Mouse (Mus musculus) kidney, adult 9 months (tissue): ENCODE results near the gene Sulf2.

Experiments
- DNase-seq: peaks from one replicate; pipeline ENCODE4 v3.0.0; 2022

The Sulf2 gene

DNA sequence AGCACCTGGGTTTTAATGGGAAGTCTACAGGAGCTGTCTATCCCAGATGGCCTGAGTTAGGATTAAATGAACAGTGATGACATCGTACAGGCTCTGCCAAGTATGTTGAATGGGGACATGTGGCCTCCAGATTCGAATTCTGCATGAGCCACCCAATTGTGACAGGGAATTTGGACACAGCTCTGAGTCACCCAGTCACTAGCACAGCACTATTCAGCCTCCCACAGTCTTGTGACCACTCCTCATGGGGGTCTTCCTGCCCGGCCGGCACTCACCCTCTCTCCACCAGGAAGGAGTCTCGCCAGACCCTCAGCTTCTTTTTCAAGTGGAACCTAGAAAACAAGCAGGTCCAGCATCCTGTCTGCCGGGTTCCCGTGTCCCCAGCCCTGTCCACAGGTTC, 71.4 kb downstream of the Sulf2 start:
- DNase-seq = no peak

GRCm38 (mm10) chr2:166083542-166084031, 71.9 kb downstream of the Sulf2 start:
- DNase-seq = no peak

- no peak for DNase-seq
Measured at GRCm38 (mm10) chr2:166082661-166083060, 72.8 kb downstream of the Sulf2 start.

DNA sequence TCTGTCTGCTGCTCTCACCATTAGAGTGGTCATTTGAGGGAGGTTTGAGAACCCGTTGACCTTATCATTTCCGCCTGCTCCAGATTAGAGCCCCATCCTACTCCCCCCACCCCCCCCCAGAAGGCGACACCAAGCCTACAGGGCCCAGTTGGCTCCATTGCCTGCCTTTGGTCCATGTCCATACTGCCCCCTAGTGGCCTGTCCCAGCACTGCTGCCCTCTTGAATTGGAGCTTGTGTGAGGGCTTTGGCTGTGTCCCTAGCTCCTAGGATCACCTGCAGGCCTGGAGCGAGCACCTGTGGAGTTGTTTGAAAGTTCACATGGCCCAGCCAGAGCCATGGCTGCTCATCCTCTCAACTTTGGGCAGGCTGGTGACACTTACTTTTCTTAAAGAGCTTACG, 73.3 kb downstream of the Sulf2 start:
- DNase-seq = peak; percentile 88

- DNase-seq = peak; percentile 61
Measured at GRCm38 (mm10) chr2:166080967-166081750, 74.3 kb downstream of the Sulf2 start.

GRCm38 (mm10) chr2:166079961-166080885, 75.2 kb downstream of the Sulf2 start:
- peak; percentile 65 for DNase-seq

- no peak for DNase-seq
Measured at GRCm38 (mm10) chr2:166079231-166079630, 76.2 kb downstream of the Sulf2 start.

- DNase-seq = no peak
Measured at GRCm38 (mm10) chr2:166077371-166077770, 78.1 kb downstream of the Sulf2 start.

- DNase-seq = no peak
Measured at GRCm38 (mm10) chr2:166074322-166074721, 81.1 kb downstream of the Sulf2 start.

- DNase-seq = no peak
Measured at GRCm38 (mm10) chr2:166073082-166073481, 82.4 kb downstream of the Sulf2 start.

DNA sequence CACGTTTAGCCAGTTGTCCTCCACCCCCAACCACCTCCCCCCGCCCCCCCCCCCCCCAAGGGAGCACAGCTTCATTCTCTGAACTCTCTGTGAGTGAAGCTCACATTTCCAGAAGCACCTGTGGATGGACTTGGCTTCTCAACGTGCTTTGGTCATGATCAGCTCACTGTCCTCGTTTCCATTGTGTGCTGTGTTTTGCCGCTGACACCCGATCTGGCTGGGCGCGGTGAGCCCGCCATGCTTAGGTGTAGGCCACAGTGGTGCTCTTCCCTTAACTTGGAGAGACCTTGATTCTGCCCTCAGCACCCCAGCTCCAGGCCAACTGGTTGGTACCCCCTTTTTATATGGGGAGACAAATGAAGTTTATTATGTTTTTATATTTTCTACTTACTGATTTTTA, 83.6 kb downstream of the Sulf2 start:
- no peak for DNase-seq

DNA sequence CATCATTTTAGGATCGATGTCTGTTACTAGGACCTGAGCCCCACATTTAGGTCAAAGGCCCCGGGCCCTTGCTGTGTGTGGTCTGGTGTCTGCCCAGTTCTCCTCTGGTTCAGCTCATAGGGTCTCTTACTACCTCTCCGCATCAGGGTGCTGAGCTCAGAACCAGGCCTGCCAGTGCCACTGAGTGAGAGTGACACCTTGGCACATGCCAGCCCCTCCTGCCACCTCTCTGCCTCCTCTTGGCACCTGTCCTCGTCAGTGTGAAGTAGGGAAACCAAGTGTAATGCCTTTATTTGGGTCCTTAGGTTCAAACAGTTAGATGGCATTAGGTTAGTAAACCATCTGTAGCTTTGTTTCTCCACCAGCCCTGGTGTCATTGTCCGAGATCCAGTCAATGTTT, 84.0 kb downstream of the Sulf2 start:
- DNase-seq = no peak

GRCm38 (mm10) chr2:166069738-166070137, 85.7 kb downstream of the Sulf2 start:
- no peak for DNase-seq

DNA sequence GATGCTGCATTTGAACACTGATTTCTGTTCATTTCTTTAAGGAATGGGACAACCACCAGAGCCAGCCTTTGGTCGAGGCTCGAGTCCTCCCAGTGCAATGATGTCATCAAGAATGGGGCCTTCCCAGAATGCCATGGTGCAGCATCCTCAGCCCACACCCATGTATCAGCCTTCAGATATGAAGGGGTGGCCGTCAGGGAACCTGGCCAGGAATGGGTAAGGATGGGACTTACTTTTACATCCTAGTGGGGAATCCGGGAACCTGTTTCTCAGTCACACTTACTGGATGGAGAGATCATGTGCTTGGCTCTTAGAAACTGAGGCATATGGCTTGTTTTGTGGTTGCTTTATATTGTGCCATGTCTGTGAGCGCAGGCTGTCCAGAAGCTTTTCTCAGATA, 86.3 kb downstream of the Sulf2 start:
- DNase-seq = no peak

GRCm38 (mm10) chr2:166068261-166068660, 87.2 kb downstream of the Sulf2 start:
- DNase-seq = no peak

DNA sequence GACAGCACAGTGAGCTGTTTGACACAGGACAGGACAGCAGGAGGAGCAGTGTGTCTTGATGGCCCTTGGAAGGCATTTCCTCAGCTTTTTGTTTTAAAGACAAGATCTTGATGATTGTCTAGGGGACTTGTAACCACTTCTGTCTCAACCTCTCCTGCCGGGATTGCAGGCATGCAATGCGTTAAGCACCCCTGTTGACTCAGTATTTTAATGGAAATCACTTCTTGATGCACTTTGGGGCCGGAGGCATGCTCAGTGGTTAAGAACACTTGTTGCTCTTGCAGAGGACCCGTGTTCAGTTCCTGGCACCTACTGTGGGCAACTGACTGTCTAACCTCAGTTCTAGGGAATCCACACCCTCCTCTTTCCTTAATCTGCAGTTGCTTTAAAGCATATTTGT, 89.0 kb downstream of the Sulf2 start:
- no peak for DNase-seq

DNA sequence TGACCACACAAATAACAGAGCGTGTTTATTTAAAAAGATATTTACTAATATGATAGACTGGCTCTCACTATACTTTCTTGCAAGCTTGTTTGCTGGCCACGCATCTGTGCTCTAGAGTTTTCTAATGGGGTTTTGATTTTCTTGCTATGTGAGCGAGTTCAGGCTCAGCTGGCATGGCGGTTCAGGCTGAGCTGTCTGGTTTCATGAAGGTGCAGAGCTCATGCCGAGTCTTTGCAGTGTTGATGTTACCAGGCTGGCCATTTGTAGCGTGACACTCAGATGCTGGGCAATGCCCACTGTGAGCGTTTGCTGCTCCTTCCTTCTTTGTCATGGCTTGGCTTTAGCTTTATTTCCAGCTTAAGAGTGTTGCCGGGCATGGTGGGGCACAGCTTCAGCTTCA, 93.0 kb downstream of the Sulf2 start:
- DNase-seq = no peak

DNA sequence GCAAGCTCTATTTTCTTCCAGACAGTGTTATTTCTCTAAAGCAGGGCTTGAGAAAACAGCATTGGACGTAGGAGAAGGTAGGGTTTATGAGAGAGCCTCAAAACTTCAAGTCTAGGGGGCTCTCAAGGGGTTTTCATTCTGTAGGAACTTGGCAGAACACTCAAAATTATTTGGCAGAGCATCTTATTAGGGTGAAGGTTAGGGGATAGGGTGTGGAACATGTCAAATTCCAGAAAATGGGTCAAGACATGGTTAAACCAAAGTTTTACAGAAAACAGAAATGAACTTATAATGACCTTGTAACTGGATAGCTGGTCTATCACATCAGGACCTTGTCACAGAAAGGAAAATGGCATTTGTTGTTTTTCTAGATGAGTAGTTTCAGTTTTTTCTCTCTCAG, 93.5 kb downstream of the Sulf2 start:
- no peak for DNase-seq

DNA sequence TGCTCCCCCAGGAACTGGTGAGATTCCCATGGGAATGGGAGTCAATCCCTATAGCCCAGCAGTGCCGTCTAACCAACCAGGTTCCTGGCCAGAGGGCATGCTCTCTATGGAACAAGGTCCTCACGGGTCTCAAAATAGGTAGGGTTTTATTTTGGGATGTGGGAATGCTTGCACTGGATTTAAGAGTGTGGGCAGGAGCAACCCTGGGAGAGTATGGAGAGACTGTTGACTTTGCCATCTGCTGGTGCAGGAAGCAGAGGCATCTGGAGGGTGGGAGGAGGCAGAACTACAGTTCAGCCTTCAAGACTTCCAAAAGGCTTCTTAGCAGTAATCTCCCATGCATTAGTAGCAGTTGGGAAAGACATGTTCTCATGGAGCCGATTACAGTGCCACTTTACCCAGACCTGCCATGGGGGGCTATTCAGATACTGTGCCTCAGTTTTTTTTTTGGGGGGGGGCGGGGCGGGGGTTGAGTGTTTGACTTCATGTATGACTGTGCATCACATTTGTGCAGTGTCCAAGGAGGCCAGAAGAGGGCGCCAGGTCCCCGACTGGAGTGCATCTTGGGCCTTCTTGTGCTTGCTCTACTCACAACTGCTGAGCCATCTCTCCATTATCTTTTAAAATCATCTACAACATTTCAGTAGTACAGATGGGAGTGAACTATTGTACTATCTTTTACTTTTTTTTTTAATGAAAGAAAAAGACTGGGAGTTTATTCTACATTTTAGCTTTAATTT, 95.6 kb downstream of the Sulf2 start:
- DNase-seq = peak; percentile 54

- no peak for DNase-seq
Measured at GRCm38 (mm10) chr2:166054002-166054539, 101.4 kb downstream of the Sulf2 start.

- no peak for DNase-seq
Measured at GRCm38 (mm10) chr2:166051966-166052365, 103.5 kb downstream of the Sulf2 start.

DNA sequence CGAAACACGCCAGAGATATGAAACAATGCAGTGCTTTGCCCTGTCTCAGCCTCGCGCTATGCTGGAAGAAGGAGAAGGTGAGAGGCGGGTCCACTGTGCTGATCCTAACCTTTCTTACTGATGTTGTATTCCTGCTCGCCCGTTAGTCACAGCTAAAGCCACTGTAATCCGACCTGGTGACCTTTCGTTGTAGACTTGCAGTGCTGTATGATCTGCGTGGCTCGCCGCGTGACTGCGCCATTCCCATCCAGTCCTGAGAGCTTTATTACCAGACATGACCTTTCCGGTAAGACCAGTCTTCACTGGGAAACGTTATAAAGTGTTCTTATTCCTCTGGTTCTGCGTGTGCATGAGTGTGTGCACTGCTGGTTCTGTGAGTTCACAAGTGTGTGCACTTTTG, 104.0 kb downstream of the Sulf2 start:
- DNase-seq = no peak

- no peak for DNase-seq
Measured at GRCm38 (mm10) chr2:166048852-166049251, 106.6 kb downstream of the Sulf2 start.
